Mouse (Mus musculus) urinary bladder, postnatal 4 days (tissue): ENCODE measurements around the gene Lamtor2.
"Not testable (repeated sequence)": the region's sequence is repeated elsewhere in the genome, so short reads cannot be mapped to it uniquely, and the experiment has no call there.

Experiments used
- DNase-seq, 2 experiments: peaks; one replicate each; pipeline ENCODE4 v3.0.0; 2021 to 2022; ENCODE audit warnings: low spot score in 2 of 2

Gene Lamtor2

DNA sequence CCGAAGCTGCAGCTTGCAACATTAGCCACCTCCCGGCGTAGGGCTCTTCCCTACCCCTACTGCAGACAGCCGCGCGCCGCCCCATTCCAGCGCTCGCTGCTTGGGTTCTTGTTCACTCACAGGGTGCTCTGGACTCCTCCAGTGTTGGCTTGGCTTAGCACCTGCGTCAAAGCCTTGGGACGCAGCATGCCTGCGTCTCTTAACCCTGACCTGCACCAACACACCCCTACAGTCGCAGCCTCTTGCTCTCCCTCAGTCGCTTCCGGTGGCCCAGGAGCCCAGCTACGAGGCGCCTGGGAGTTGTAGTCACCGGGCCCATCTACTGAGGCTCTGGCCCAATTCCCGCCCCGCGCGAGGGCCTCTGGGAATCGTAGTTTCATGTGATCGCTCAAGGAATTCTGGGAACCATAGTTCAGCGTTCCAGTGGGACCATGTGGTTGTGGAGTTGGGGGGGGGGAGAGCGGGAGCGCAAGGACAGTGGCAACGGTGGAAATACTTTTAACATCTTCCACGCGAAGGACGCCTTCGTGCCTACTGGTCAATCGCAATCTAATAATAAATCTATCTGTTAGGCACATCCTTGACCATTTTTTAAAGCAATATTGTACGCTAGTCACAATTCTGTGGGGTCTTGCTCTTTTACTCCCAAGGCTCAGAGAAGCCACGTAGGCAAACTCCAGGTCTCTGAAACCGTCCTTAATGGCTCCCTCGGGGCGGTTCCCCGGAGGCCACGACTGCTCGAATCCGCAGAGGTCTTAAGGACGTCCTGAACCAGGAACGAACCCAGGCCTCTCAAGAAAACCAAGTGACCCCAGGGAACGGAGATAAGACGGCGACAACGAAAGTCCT lies at the start of gene Lamtor2:
TSS of gene Lamtor2 (minus strand) at position 399 of the 849 bp plus-strand sequence.
- DNase-seq = peak; percentile 96 to 97

DNA sequence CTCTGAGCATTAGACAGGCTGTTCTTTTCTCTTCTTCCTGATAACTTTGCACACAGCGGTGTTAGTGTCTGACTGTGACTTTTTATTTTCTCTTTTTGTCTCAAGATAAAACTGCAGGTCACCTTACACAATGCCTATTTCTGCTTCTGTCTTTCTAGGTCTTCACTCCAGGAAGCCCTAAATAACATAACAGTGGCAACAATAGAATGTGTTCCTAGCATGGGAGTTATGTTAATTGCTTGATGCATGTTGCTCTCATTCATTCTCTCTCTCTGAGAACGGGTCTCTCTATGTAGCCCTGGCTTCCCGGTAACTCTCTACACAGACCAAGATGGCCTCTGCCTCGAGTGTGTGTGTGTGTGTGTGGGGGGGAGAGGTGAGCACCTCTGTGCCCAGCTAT lies 49.6 kb upstream of the Lamtor2 start:
- no peak for DNase-seq

- not testable (repeated sequence) for DNase-seq
Observed at GRCm38 (mm10) chr3:88596547-88596946, 43.7 kb upstream of the Lamtor2 start.

GRCm38 (mm10) chr3:88593893-88594580 lies 41.2 kb upstream of the Lamtor2 start:
- no peak for DNase-seq

- DNase-seq = no peak
Observed at GRCm38 (mm10) chr3:88592942-88593576, 40.2 kb upstream of the Lamtor2 start.

GRCm38 (mm10) chr3:88591950-88592731 lies 39.3 kb upstream of the Lamtor2 start:
- DNase-seq = no peak

DNA sequence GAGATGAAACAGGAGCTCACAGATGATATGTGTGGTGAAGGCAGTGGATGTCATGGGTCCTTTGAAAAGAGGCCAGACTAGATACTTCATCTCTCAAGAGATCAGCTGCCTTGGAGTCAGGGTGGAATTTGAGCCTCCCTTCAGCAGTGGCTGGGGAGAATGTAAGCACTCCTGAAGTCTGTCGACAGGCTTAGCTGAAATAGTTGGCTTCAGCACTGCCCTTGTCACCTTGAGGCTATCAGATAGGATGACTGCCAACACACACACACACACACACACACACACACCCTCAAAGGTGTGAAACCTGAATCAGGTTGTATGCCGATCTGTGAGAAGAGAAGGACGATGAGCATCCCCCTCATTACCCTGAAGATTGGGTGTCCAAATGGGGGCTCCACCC lies 38.2 kb upstream of the Lamtor2 start:
- DNase-seq = no peak

DNA sequence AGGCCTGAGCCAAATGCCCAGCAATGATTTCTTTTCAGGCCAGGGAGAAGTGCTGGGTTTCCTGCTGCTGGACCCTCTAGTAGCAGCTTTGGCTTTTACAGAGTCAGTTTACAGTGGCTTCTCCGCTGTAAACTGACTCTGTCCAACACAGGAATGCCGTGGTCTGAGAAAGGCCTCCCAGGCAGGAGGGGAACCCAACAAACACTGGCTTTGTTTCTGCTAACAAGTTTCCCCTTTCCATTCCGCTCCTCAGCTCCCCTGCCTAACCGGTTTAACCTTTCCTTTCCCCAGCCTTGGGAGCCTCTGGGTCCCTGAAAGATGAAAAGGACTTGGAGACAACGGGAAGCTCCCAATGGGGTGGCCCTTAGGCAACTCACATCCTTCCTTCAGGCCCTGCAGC lies 37.4 kb upstream of the Lamtor2 start:
- DNase-seq = no peak

GRCm38 (mm10) chr3:88586640-88587039 lies 33.8 kb upstream of the Lamtor2 start:
- no peak for DNase-seq

GRCm38 (mm10) chr3:88585769-88586168 lies 32.9 kb upstream of the Lamtor2 start:
- DNase-seq = no peak

DNA sequence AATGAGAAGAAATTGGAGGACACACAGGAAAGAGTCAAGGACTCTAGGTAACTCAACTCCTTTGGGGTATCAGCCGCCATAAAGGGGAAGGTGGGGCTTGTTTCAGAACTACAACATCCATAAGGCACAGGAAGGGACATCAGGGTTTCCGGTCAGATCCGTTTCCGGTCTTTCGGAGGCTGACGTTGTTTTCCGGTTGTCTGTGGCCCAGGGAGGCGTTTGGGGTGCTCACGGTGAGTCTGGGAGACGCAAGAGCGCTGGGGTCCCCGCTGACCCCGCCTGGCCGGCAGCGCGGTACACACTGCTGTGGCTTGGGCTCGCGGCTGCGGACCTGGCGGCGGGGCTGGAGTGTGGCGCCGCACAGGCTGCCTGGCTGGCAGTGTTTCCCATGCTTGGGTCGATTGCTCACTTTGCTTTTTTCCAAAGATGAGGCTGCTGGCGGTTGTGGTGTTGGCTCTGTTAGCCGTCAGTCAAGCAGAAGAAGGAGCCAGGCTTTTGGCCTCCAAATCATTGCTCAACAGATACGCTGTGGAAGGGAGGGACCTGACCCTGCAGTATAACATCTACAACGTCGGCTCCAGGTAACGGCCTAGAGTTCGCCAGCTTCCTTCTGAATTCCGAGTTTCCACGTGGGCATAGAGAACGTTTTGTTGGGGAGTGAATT lies 26.7 kb upstream of the Lamtor2 start:
- peak in 1 of 2 experiments; percentile 69 for DNase-seq

DNA sequence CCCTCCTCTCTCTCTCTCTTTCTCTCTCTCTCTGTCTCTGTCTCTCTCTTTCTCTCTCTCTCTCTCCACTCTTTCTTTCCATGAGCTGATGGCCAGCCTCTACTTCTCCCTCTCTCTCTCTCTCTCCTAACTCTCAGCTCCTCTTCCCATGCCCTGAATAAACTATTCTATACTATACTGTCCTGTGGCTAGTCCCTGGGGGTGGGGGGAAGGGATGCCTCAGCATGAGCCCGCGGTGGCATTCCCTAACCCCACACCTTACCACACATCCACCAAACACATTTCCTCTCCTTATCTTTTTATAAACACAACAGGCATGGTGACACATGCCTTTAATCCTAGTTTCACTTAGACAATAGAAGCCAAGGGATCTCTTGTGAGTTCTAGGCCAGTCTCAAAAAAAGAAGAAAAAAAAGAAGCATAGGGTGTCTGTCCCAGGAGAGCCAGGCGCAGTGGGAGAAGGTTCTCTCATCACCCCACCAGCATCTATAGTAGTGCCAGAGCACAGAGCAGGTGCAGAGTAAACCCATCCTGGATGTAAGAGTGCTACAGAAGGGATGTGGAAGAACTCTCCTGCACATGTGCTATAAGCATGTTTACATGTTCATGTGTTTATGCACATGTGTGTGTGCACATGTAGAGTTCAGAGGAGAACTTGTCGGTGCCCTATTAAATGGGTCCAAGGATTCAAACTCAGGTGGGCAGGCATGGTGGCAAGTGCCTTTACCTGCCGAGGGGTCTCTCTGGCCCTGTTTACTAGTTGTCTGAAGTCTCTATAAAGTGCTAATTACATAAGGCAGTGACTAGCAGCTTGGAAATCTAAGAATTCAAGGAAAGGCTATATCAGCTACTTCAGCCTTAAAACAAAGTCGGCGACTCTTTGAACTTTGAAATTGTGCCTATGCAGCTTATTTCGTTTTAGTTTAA lies 25.9 kb upstream of the Lamtor2 start:
- DNase-seq = no peak

GRCm38 (mm10) chr3:88577846-88578245 lies 25.0 kb upstream of the Lamtor2 start:
- DNase-seq = not testable (repeated sequence)

DNA sequence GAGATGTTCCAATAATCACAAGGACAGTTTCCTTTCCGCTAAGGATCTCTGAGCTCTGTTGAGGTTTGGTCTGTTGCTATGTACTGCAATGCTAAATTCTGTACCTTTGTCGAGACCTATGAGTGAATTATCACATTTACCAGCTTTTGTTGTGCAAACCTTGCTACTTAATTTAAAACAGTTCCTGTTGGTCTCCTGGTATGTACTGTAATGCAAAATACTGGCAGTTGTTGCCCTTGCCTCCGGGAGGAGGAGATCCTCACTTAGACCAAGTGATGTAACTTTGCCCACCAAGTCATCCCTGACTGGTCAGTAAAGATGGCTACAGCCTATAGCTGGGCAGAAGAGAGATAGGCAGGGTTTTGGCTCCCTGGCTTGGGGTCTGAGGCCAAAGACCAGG lies 22.7 kb upstream of the Lamtor2 start, which contains the start of gene Ssr2:
TSS of gene Ssr2 (plus strand) at position 337 of the 400 bp plus-strand sequence.
- no peak for DNase-seq

- no peak for DNase-seq
Observed at GRCm38 (mm10) chr3:88573810-88574209, 20.9 kb upstream of the Lamtor2 start.

GRCm38 (mm10) chr3:88572835-88573234 lies 20.0 kb upstream of the Lamtor2 start:
- no peak for DNase-seq

- DNase-seq = no peak
Observed at GRCm38 (mm10) chr3:88571856-88572255, 19.0 kb upstream of the Lamtor2 start.

GRCm38 (mm10) chr3:88570341-88570740 lies 17.5 kb upstream of the Lamtor2 start:
- no peak for DNase-seq

GRCm38 (mm10) chr3:88569694-88570093 lies 16.8 kb upstream of the Lamtor2 start:
- DNase-seq = no peak

DNA sequence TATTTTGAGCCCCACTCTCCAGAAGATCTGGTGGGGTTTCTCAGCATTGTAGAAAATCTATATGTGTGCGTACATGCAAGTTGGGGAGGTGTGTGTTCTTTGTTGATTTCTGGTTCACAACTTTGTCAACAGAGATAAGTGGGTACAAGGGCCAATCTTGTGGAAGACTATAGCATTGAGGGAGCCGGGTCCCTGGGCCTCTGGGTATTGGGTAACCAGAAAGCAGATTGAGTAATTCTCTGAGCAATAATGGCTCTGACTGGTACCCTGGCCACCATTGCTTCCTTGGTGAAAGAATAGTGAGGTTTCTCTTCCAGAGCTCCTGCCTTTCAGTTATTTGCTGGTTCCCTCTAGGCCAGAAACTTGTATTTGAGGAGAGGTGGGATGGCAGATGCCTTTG lies 16.2 kb upstream of the Lamtor2 start:
- DNase-seq = no peak
